Mouse (Mus musculus) Muller cell, postnatal 12 days (primary cell): Measurements from ENCODE around the gene Fam172a.

Source experiments
- DNase-seq: peaks from one replicate; pipeline ENCODE4 v3.0.0-alpha.2; 2015; ENCODE audit errors: inconsistent ontology term

Fam172a gene

GRCm38 (mm10) chr13:77976248-77976647, 274.4 kb downstream of the Fam172a start:
- DNase-seq = no peak

GRCm38 (mm10) chr13:77977121-77977520, 275.3 kb downstream of the Fam172a start:
- no peak for DNase-seq

- DNase-seq = peak; percentile 57
Observed at GRCm38 (mm10) chr13:77982105-77982851, 280.4 kb downstream of the Fam172a start.

GRCm38 (mm10) chr13:77982852-77983202, 281.0 kb downstream of the Fam172a start:
- DNase-seq = no peak

GRCm38 (mm10) chr13:77991189-77991886, 289.5 kb downstream of the Fam172a start:
- DNase-seq = no peak

GRCm38 (mm10) chr13:78004649-78005048, 302.8 kb downstream of the Fam172a start:
- DNase-seq = no peak

- no peak for DNase-seq
Observed at GRCm38 (mm10) chr13:78005344-78005743, 303.5 kb downstream of the Fam172a start.

GRCm38 (mm10) chr13:78010176-78010575, 308.3 kb downstream of the Fam172a start:
- DNase-seq = no peak

GRCm38 (mm10) chr13:78024683-78025294, 323.0 kb downstream of the Fam172a start, which contains the start of gene Pou5f2:
Gene Pou5f2 (plus strand): TSS chr13:78024902.
- no peak for DNase-seq

- DNase-seq = peak; percentile 66
Observed at GRCm38 (mm10) chr13:78032821-78033220, 331.0 kb downstream of the Fam172a start.

GRCm38 (mm10) chr13:78037203-78037602, 335.4 kb downstream of the Fam172a start:
- no peak for DNase-seq

GRCm38 (mm10) chr13:78043203-78043602, 341.4 kb downstream of the Fam172a start:
- DNase-seq = no peak

GRCm38 (mm10) chr13:78045116-78045515, 343.3 kb downstream of the Fam172a start:
- DNase-seq = no peak

GRCm38 (mm10) chr13:78087751-78088150, 385.9 kb downstream of the Fam172a start:
- no peak for DNase-seq

- no peak for DNase-seq
Observed at GRCm38 (mm10) chr13:78090701-78091100, 388.9 kb downstream of the Fam172a start.

- DNase-seq = no peak
Observed at GRCm38 (mm10) chr13:78091949-78092348, 390.1 kb downstream of the Fam172a start.

- no peak for DNase-seq
Observed at GRCm38 (mm10) chr13:78094352-78094751, 392.5 kb downstream of the Fam172a start.

GRCm38 (mm10) chr13:78095071-78095973, 393.5 kb downstream of the Fam172a start:
- DNase-seq = no peak

GRCm38 (mm10) chr13:78098858-78099445, 397.1 kb downstream of the Fam172a start:
- DNase-seq = no peak

GRCm38 (mm10) chr13:78099746-78100530, 398.1 kb downstream of the Fam172a start:
- peak; percentile 78 for DNase-seq
